Mouse (Mus musculus): ENCODE data around the gene C1qb. TPM values are rescaled to one million over a fixed set of nuclear protein-coding genes. Genes with fewer than 3 reads are reported as not detected.
A peak's percentile ranks its signal among the peaks of the same experiment; 100 is the strongest.

C1qb gene
- 49.8 and 53.9 TPM in 2 replicates for polyA plus RNA-seq (2015; fragmentation: Nextera tagmentation; extraction: Ambion mirVana)

DNA sequence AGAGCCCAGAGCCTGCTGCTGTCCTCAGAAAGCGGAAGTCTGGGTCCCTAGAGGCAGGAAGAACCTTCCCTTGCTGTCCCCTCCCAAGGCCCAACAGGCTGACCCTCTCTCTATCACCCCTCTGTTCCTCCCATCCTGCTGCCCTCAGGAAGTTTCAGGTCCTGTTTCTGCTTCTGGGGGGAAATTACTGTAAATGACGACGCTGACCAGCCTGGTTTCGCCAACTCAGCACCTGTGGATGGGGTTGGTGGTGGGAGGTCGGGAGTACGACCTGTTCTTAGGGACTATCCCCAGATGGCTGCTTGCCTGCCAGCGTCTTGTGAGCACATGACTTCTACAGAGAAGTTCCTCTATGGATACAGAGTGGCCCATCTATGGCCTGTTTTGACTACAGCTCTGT, at the start of gene C1qb:
Gene C1qb, minus strand, starts transcription at position 87 of the 400 bp plus-strand sequence.
- 70% methylated on average over 7 of the region's 7 CpGs for WGBS

DNA sequence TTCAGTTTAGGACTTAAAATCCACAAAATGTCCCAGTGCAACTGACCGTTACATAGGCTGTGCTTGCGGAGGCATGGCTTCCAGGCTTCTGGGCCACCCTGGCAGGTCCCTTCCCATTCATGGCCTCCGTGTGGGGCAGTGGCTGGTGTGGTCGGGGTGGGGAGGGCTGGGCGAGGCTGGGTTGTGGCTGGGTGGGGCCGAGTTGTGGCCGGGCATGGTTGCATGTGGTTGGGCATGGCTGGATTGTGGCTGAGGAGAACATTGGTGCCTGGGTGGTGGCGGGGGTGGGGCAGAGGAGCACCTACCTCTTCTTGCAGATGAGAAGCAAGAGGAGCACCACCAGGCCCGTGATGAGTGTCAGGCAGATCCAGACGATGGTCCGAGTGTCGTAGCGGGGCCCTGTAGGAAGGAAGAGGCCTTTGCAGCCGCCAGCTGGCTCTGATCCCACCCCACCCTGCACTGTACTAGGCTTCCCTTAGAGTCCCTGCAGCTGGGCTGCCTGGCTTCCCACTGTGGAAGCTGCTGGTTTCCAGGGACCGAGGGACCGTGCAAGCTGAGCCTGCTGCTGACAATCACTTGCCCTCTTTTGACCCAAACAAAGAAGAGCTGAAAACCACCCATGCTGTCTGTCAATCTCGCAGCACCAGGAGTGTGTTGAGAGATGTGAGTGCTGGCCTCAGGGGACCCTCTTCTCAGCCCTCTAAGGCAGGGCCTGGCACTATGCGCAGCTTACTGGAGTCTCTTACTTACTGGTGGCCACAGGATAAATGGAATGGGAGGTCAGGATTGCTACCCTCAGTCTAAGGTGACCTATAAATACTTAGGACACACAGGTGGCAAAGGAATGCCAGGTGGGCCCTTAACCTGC, 49.0 kb upstream of the C1qb start:
- 31% methylated on average over 13 of the region's 18 CpGs for WGBS
- H3K9me3 ChIP-seq (ENCODE audit: control insufficient read depth, low read length): no peaks in the 10 kb centered on the region
- H3K4me2 ChIP-seq (ENCODE audit: low read length): no peak overlapping the region
- H3K36me3 ChIP-seq (ENCODE audit: control insufficient read depth, insufficient read depth, low read length): peaks cover 11% of the 10 kb centered on the region; the same call in 1 of the 2 replicates
- H3K4me1 ChIP-seq (ENCODE audit: control insufficient read depth, insufficient read depth, low read depth, low read length): peaks cover 3% of the 10 kb centered on the region; the same call in 1 of the 2 replicates
- H3K9ac ChIP-seq (ENCODE audit: low read depth, low read length): no peak overlapping the region
- H3K27ac ChIP-seq (ENCODE audit: low read depth, low read length): no peak overlapping the region
- H3K27me3 ChIP-seq (replicated peaks; ENCODE audit: control insufficient read depth, insufficient read depth, low read length): peaks cover 2% of the 10 kb centered on the region; the same call in 1 of the 2 replicates
- no peak overlapping the region for H3K4me3 ChIP-seq (ENCODE audit: low read length)
- no peak for ATAC-seq

More for the DNA sequence above, at the start of gene C1qb:
- no peak within 1 kb of the TSS for H3K4me3 ChIP-seq (ENCODE audit: low read length)
- no peak within 1 kb of the TSS for H3K4me2 ChIP-seq (ENCODE audit: low read length)
- ATAC-seq: no peak
- peak within 1 kb of the TSS; percentile 8; the same call in 1 of the 2 replicates for H3K9ac ChIP-seq (ENCODE audit: low read depth, low read length)
- 0 out of 2 replicates have a peak, but pooled peaks cover 1% of the 10 kb centered on the region for H3K27me3 ChIP-seq (replicated peaks; ENCODE audit: control insufficient read depth, insufficient read depth, low read length)
- H3K9me3 ChIP-seq (ENCODE audit: control insufficient read depth, low read length): no peaks in the 10 kb centered on the region
- no peaks in the 10 kb centered on the region for H3K36me3 ChIP-seq (ENCODE audit: control insufficient read depth, insufficient read depth, low read length)
- peak within 1 kb of the TSS; percentile 25; the same call in 1 of the 2 replicates for H3K27ac ChIP-seq (ENCODE audit: low read depth, low read length)
- no peaks in the 10 kb centered on the region for H3K4me1 ChIP-seq (ENCODE audit: control insufficient read depth, insufficient read depth, low read depth, low read length)

DNA sequence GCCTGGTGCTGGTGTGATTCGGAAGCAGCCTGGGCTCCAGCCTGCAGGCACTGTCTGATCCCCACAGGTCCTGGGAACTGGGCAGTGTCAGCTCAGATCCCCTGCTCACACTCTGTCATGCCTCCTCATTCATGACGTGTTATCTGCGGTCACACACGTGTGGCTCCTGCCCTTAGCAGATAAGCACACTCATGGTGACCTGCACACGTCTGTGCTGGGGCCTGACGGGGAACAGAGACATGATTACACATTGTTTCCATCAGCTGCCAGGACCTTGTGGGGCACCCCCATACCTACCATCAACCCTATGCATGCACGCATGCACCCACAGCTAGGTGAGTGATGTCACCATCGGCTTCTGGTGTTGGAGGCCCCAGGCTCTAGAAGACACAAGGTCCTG, 44.5 kb upstream of the C1qb start:
- no peak overlapping the region for H3K9ac ChIP-seq (ENCODE audit: low read depth, low read length)
- H3K4me2 ChIP-seq (ENCODE audit: low read length): no peak overlapping the region
- peaks cover 7% of the 10 kb centered on the region for H3K4me1 ChIP-seq (ENCODE audit: control insufficient read depth, insufficient read depth, low read depth, low read length)
- no peaks in the 10 kb centered on the region for H3K27me3 ChIP-seq (replicated peaks; ENCODE audit: control insufficient read depth, insufficient read depth, low read length)
- H3K4me3 ChIP-seq (ENCODE audit: low read length): no peak overlapping the region
- no peaks in the 10 kb centered on the region for H3K9me3 ChIP-seq (ENCODE audit: control insufficient read depth, low read length)
- H3K36me3 ChIP-seq (ENCODE audit: control insufficient read depth, insufficient read depth, low read length): peaks cover 6% of the 10 kb centered on the region; the same call in 1 of the 2 replicates
- H3K27ac ChIP-seq (ENCODE audit: low read depth, low read length): no peak overlapping the region
- no peak for ATAC-seq
- WGBS: 90% methylated on average over 8 of the region's 8 CpGs

DNA sequence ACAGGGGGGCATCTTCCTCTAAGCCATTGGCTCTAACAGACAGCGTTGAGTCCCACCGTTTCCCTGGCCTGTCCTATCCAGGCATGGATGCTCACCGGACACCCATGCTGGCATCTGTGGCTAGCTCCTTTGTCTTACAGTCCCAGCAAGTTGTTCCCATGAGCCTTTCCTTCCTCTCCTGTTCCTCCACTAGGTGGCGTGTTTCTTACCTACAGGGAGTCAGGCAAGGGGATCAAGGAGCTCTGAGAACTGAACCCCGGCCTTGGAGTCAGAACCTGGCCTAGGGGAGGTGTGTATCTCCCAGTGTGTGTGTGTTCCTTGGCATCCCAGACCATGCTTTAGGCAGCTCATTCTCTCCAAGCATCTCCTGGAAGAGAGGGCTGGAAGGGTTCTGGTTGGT, 42.9 kb upstream of the C1qb start:
- ATAC-seq: no peak
- no peak overlapping the region for H3K4me3 ChIP-seq (ENCODE audit: low read length)
- no peak overlapping the region for H3K27ac ChIP-seq (ENCODE audit: low read depth, low read length)
- H3K4me2 ChIP-seq (ENCODE audit: low read length): no peak overlapping the region
- no peaks in the 10 kb centered on the region; the same call in none of the 2 replicates for H3K27me3 ChIP-seq (replicated peaks; ENCODE audit: control insufficient read depth, insufficient read depth, low read length)
- no peak overlapping the region for H3K9ac ChIP-seq (ENCODE audit: low read depth, low read length)
- 8% methylated on average over 5 of the region's 5 CpGs for WGBS
- peaks cover 6% of the 10 kb centered on the region; the same call in 1 of the 2 replicates for H3K36me3 ChIP-seq (ENCODE audit: control insufficient read depth, insufficient read depth, low read length)
- H3K9me3 ChIP-seq (ENCODE audit: control insufficient read depth, low read length): no peaks in the 10 kb centered on the region
- H3K4me1 ChIP-seq (ENCODE audit: control insufficient read depth, insufficient read depth, low read depth, low read length): peaks cover 4% of the 10 kb centered on the region; the same call in 1 of the 2 replicates

DNA sequence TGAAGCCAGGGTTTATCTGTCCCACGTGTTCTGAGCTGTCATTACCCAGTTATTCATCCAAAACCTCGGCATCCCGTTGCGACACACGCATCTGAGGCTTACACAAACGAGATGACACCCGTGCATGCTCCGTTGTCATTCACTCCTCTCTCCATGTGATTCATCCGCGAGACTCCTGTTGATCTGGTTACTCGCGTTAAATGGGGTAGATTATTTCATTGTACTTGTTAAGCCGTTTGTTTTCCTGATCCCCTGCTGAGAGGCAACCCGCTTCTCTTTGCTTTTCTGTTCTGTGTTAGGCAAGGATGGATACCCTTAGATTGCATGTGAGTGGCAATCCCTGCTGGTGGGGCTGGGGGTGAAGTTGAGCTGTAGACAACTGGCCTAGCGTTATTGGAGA, 39.8 kb upstream of the C1qb start:
- no peaks in the 10 kb centered on the region; the same call in none of the 2 replicates for H3K27me3 ChIP-seq (replicated peaks; ENCODE audit: control insufficient read depth, insufficient read depth, low read length)
- 6% methylated on average over 15 of the region's 15 CpGs for whole genome bisulfite sequencing
- 0 out of 2 replicates have a peak overlapping the region, but pooled peaks have one; percentile 2 for H3K4me2 ChIP-seq (ENCODE audit: low read length)
- no peak overlapping the region for H3K9ac ChIP-seq (ENCODE audit: low read depth, low read length)
- H3K36me3 ChIP-seq (ENCODE audit: control insufficient read depth, insufficient read depth, low read length): no peaks in the 10 kb centered on the region
- H3K4me3 ChIP-seq (ENCODE audit: low read length): no peak overlapping the region
- H3K27ac ChIP-seq (ENCODE audit: low read depth, low read length): no peak overlapping the region
- no peaks in the 10 kb centered on the region for H3K9me3 ChIP-seq (ENCODE audit: control insufficient read depth, low read length)
- peaks cover 4% of the 10 kb centered on the region; the same call in 1 of the 2 replicates for H3K4me1 ChIP-seq (ENCODE audit: control insufficient read depth, insufficient read depth, low read depth, low read length)
- no peak for ATAC-seq

DNA sequence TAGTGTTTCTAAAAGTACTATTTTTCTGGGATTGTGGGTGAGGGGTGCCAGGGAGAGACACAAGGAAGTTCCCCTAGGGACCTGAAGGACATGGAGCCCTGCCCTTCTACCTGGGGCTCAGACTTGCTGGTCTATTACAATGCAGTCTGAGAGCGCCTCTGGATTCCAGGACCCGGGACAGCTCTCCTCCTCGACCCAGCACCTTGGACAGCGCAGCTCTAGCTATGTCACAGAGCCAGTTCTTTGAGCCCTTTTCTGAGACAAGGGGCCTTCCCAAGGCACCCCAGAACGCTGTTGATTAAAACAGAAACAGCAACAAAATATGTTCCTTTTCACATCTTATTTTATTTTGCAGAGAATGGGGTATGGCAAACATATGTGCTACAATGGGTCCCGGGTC, 38.5 kb upstream of the C1qb start:
- Histone ChIP-seq H3K27me3 (replicated peaks; ENCODE audit: control insufficient read depth, insufficient read depth, low read length) (no peaks in the 10 kb centered on the region; the same call in none of the 2 replicates), H3K9ac (ENCODE audit: low read depth, low read length) (no peak overlapping the region), H3K4me1 (ENCODE audit: control insufficient read depth, insufficient read depth, low read depth, low read length) (peaks cover 4% of the 10 kb centered on the region; the same call in 1 of the 2 replicates), H3K9me3 (ENCODE audit: control insufficient read depth, low read length) (no peaks in the 10 kb centered on the region), H3K27ac (ENCODE audit: low read depth, low read length) (no peak overlapping the region), H3K36me3 (ENCODE audit: control insufficient read depth, insufficient read depth, low read length) (no peaks in the 10 kb centered on the region), H3K4me2 (ENCODE audit: low read length) (no peak overlapping the region), H3K4me3 (ENCODE audit: low read length) (no peak overlapping the region)
- ATAC-seq: no peak
- 12% methylated on average over 6 of the region's 6 CpGs for WGBS

DNA sequence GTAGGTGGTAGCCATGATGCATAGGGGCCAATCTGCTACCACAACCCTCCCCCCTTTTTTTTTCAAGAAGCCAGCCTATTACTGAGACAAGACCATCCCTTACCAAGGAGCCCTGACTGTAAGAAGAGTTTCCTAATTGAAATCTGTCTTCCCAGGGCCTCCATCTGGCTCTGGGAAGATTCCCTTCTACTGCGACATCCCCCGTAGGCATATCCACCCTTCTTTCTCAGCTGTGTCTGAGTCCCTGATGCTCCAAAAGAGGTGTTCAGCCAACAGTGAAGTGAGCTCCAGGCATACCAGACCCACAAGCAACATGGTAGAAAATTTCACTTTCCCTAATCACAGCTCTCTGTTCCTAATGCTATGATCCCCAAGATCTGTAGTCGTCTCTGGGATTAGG, 33.5 kb upstream of the C1qb start:
- Histone ChIP-seq H3K4me1 (ENCODE audit: control insufficient read depth, insufficient read depth, low read depth, low read length) (peaks cover 13% of the 10 kb centered on the region), H3K4me2 (ENCODE audit: low read length) (no peak overlapping the region), H3K36me3 (ENCODE audit: control insufficient read depth, insufficient read depth, low read length) (no peaks in the 10 kb centered on the region), H3K27ac (ENCODE audit: low read depth, low read length) (no peak overlapping the region), H3K9me3 (ENCODE audit: control insufficient read depth, low read length) (no peaks in the 10 kb centered on the region), H3K4me3 (ENCODE audit: low read length) (no peak overlapping the region), H3K27me3 (replicated peaks; ENCODE audit: control insufficient read depth, insufficient read depth, low read length) (no peaks in the 10 kb centered on the region; the same call in none of the 2 replicates), H3K9ac (ENCODE audit: low read depth, low read length) (no peak overlapping the region)
- WGBS: 77% methylated on average over 3 of the region's 3 CpGs
- no peak for ATAC-seq

DNA sequence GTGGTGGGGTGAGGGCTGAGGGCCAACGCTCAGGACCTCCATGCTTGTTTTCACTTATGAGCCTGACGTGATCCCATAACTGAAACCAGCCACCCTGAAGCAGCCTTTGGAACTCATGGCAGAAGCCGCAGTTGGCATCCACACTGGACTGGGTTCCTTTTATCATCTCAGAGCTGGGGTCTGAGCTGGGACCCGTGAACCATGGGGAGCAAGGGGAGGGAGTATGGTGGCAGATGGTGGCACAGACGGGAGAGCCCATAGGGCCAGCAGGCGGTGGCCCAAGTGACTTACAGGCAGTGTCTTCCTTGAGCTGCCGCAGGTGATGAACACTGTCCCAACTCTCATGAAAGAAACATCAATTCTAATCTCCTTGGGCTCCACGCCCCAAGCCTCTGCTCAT, 32.8 kb upstream of the C1qb start:
- no peak for ATAC-seq
- Histone ChIP-seq H3K9me3 (ENCODE audit: control insufficient read depth, low read length) (no peaks in the 10 kb centered on the region), H3K27me3 (replicated peaks; ENCODE audit: control insufficient read depth, insufficient read depth, low read length) (no peaks in the 10 kb centered on the region; the same call in 1 of the 2 replicates), H3K36me3 (ENCODE audit: control insufficient read depth, insufficient read depth, low read length) (no peaks in the 10 kb centered on the region), H3K4me1 (ENCODE audit: control insufficient read depth, insufficient read depth, low read depth, low read length) (peaks cover 13% of the 10 kb centered on the region), H3K4me2 (ENCODE audit: low read length) (no peak overlapping the region), H3K9ac (ENCODE audit: low read depth, low read length) (no peak overlapping the region), H3K4me3 (ENCODE audit: low read length) (no peak overlapping the region), H3K27ac (ENCODE audit: low read depth, low read length) (no peak overlapping the region)
- 83% methylated on average over 8 of the region's 8 CpGs for WGBS

DNA sequence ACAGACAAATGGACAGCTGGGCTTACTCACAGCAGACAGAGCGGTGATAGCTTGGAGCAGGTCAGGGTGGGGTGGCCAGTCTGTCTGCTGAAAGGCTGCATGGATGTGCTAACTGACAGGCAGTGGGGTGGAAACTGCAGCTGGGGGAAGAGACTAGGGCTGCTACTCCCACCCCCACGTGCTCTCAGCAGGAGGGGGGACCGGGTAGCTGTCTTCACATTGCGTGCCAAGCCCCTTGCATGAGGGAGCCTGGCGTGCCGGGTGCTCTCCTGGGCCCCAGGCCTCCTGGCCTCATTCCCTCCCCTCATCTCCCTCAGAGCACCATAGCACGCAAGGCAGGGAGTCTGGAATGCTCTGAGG, 31.2 kb upstream of the C1qb start:
- peak; percentile 10; the same call in 1 of the 2 replicates for ATAC-seq
- no peak overlapping the region for H3K4me2 ChIP-seq (ENCODE audit: low read length)
- H3K9me3 ChIP-seq (ENCODE audit: control insufficient read depth, low read length): no peaks in the 10 kb centered on the region
- no peak overlapping the region for H3K4me3 ChIP-seq (ENCODE audit: low read length)
- no peak overlapping the region for H3K9ac ChIP-seq (ENCODE audit: low read depth, low read length)
- no peaks in the 10 kb centered on the region for H3K36me3 ChIP-seq (ENCODE audit: control insufficient read depth, insufficient read depth, low read length)
- H3K27me3 ChIP-seq (replicated peaks; ENCODE audit: control insufficient read depth, insufficient read depth, low read length): no peaks in the 10 kb centered on the region
- 24% methylated on average over 7 of the region's 7 CpGs for WGBS
- H3K27ac ChIP-seq (ENCODE audit: low read depth, low read length): peak overlapping the region; percentile 31; the same call in 1 of the 2 replicates
- peaks cover 13% of the 10 kb centered on the region for H3K4me1 ChIP-seq (ENCODE audit: control insufficient read depth, insufficient read depth, low read depth, low read length)
